Mouse (Mus musculus) E14TG2a.4 (cell line): ENCODE results near the gene Aqr.

Experiments used
- CTCF ChIP-seq: conservative IDR thresholded peaks from 2 replicates; pipeline ENCODE4 v1.5.1; 2014; ENCODE audit warnings: low read length
- NANOG ChIP-seq: IDR thresholded peaks from 2 replicates; pipeline ENCODE4 v1.6.1; 2014; ENCODE audit warnings: borderline replicate concordance, low read length, mixed read lengths
- POU5F1 ChIP-seq: IDR thresholded peaks from 2 replicates; pipeline ENCODE4 v1.6.1; 2014; ENCODE audit warnings: low read length, borderline replicate concordance

DNA sequence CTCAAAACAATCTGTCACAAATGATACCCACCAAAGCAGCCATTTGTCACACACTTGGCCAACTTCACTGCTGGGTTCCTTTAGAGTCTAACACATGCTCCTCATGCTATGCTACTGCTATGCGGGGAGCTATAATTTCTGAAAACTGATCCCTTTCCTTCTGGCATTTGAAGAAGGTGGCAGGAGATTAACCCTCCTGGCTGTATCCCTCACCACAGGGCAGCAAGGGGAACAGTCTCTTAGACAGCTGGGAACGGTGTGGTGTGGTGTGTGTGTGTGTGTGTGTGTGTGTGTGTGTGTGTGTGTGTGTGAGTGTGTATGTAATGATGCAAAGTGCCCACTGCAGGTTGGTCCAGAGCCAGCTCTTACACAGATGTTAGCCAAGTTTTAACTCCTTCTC is 51.0 kb downstream of the Aqr start:
- TF ChIP-seq CTCF, result no peak
- TF ChIP-seq POU5F1, result no peak
- no peak for TF ChIP-seq NANOG
